Mouse (Mus musculus): Measurements from ENCODE around the gene Pdxp. TPM values are rescaled to one million over a fixed set of nuclear protein-coding genes. Genes with fewer than 3 reads are reported as not detected.
A peak's percentile ranks its signal among the peaks of the same experiment; 100 is the strongest.

The Pdxp gene
- polyA plus RNA-seq, 1 experiment, result 124 TPM

- TF ChIP-seq POLR2A (IDR thresholded peaks at IDR 0.05; ENCODE audit: borderline replicate concordance, extremely low read depth, insufficient read depth, insufficient read length, poor library complexity, severe bottlenecking) (no peak), CTCF (IDR thresholded peaks at IDR 0.05; ENCODE audit: borderline replicate concordance, extremely low read depth, insufficient read depth, insufficient read length) (no peak)
- no peak for DNase-seq (ENCODE audit: low read depth)
Measured at GRCm38 (mm10) chr15:78880432-78880831, 33.3 kb upstream of the Pdxp start.

- TF ChIP-seq POLR2A (IDR thresholded peaks at IDR 0.05; ENCODE audit: borderline replicate concordance, extremely low read depth, insufficient read depth, insufficient read length, poor library complexity, severe bottlenecking), result no peak
- no peak for TF ChIP-seq CTCF (IDR thresholded peaks at IDR 0.05; ENCODE audit: borderline replicate concordance, extremely low read depth, insufficient read depth, insufficient read length)
- no peak for DNase-seq (ENCODE audit: low read depth)
Measured at GRCm38 (mm10) chr15:78881828-78882227, 31.9 kb upstream of the Pdxp start.

- DNase-seq (ENCODE audit: low read depth), result no peak
- no peak for TF ChIP-seq POLR2A (IDR thresholded peaks at IDR 0.05; ENCODE audit: borderline replicate concordance, extremely low read depth, insufficient read depth, insufficient read length, poor library complexity, severe bottlenecking)
- no peak for TF ChIP-seq CTCF (IDR thresholded peaks at IDR 0.05; ENCODE audit: borderline replicate concordance, extremely low read depth, insufficient read depth, insufficient read length)
Measured at GRCm38 (mm10) chr15:78889401-78889853, 24.3 kb upstream of the Pdxp start.

GRCm38 (mm10) chr15:78892440-78892839, 21.3 kb upstream of the Pdxp start:
- TF ChIP-seq CTCF (IDR thresholded peaks at IDR 0.05; ENCODE audit: borderline replicate concordance, extremely low read depth, insufficient read depth, insufficient read length) (no peak), POLR2A (IDR thresholded peaks at IDR 0.05; ENCODE audit: borderline replicate concordance, extremely low read depth, insufficient read depth, insufficient read length, poor library complexity, severe bottlenecking) (no peak)
- DNase-seq (ENCODE audit: low read depth), result no peak

- no peak for DNase-seq (ENCODE audit: low read depth)
- TF ChIP-seq CTCF (IDR thresholded peaks at IDR 0.05; ENCODE audit: borderline replicate concordance, extremely low read depth, insufficient read depth, insufficient read length) (no peak), POLR2A (IDR thresholded peaks at IDR 0.05; ENCODE audit: borderline replicate concordance, extremely low read depth, insufficient read depth, insufficient read length, poor library complexity, severe bottlenecking) (no peak)
Measured at GRCm38 (mm10) chr15:78894726-78895125, 19.0 kb upstream of the Pdxp start.

- TF ChIP-seq POLR2A (IDR thresholded peaks at IDR 0.05; ENCODE audit: borderline replicate concordance, extremely low read depth, insufficient read depth, insufficient read length, poor library complexity, severe bottlenecking), result no peak
- TF ChIP-seq CTCF (IDR thresholded peaks at IDR 0.05; ENCODE audit: borderline replicate concordance, extremely low read depth, insufficient read depth, insufficient read length), result no peak
Measured at GRCm38 (mm10) chr15:78895741-78896140, 18.0 kb upstream of the Pdxp start.

GRCm38 (mm10) chr15:78896149-78896548, 17.6 kb upstream of the Pdxp start:
- no peak for TF ChIP-seq CTCF (IDR thresholded peaks at IDR 0.05; ENCODE audit: borderline replicate concordance, extremely low read depth, insufficient read depth, insufficient read length)
- TF ChIP-seq POLR2A (IDR thresholded peaks at IDR 0.05; ENCODE audit: borderline replicate concordance, extremely low read depth, insufficient read depth, insufficient read length, poor library complexity, severe bottlenecking), result no peak

More at GRCm38 (mm10) chr15:78895741-78896140, 18.0 kb upstream of the Pdxp start:
- no peak for DNase-seq (ENCODE audit: low read depth)

GRCm38 (mm10) chr15:78897488-78897887, 16.2 kb upstream of the Pdxp start:
- TF ChIP-seq POLR2A (IDR thresholded peaks at IDR 0.05; ENCODE audit: borderline replicate concordance, extremely low read depth, insufficient read depth, insufficient read length, poor library complexity, severe bottlenecking), result no peak
- TF ChIP-seq CTCF (IDR thresholded peaks at IDR 0.05; ENCODE audit: borderline replicate concordance, extremely low read depth, insufficient read depth, insufficient read length), result no peak

More at GRCm38 (mm10) chr15:78896149-78896548, 17.6 kb upstream of the Pdxp start:
- no peak for DNase-seq (ENCODE audit: low read depth)

GRCm38 (mm10) chr15:78898507-78899001, 15.2 kb upstream of the Pdxp start:
- no peak for DNase-seq (ENCODE audit: low read depth)
- TF ChIP-seq POLR2A (IDR thresholded peaks at IDR 0.05; ENCODE audit: borderline replicate concordance, extremely low read depth, insufficient read depth, insufficient read length, poor library complexity, severe bottlenecking), result no peak
- no peak for TF ChIP-seq CTCF (IDR thresholded peaks at IDR 0.05; ENCODE audit: borderline replicate concordance, extremely low read depth, insufficient read depth, insufficient read length)

More at GRCm38 (mm10) chr15:78897488-78897887, 16.2 kb upstream of the Pdxp start:
- no peak for DNase-seq (ENCODE audit: low read depth)

- DNase-seq (ENCODE audit: low read depth), result no peak
- no peak for TF ChIP-seq CTCF (IDR thresholded peaks at IDR 0.05; ENCODE audit: borderline replicate concordance, extremely low read depth, insufficient read depth, insufficient read length)
- TF ChIP-seq POLR2A (IDR thresholded peaks at IDR 0.05; ENCODE audit: borderline replicate concordance, extremely low read depth, insufficient read depth, insufficient read length, poor library complexity, severe bottlenecking), result no peak
Measured at GRCm38 (mm10) chr15:78899409-78899739, 14.3 kb upstream of the Pdxp start, which contains the start of gene Gm49510. TSS of gene Gm49510 (plus strand) at chr15:78899667.

GRCm38 (mm10) chr15:78899740-78900584, 13.8 kb upstream of the Pdxp start, which contains the start of gene Sh3bp1:
TSS of gene Sh3bp1 (plus strand) at chr15:78899768.
- peak; percentile 64 for DNase-seq (ENCODE audit: low read depth)
- TF ChIP-seq CTCF (IDR thresholded peaks at IDR 0.05; ENCODE audit: borderline replicate concordance, extremely low read depth, insufficient read depth, insufficient read length) (no peak), POLR2A (IDR thresholded peaks at IDR 0.05; ENCODE audit: borderline replicate concordance, extremely low read depth, insufficient read depth, insufficient read length, poor library complexity, severe bottlenecking) (0 out of 2 replicates have a peak, but pooled peaks have one; percentile 5)
